Mouse (Mus musculus) CD4-positive naive resting alpha-beta T cell, adult 76 days (primary cell): ENCODE data around the gene Trrap. TPM values are rescaled to one million over a fixed set of nuclear protein-coding genes. Genes with fewer than 3 reads are reported as not detected.

Experiments used
- total RNA-seq: library from RNA; stranded (reverse); gene quantifications from one replicate; pipeline ENCODE4 v1.2.4, GENCODE M21; 2023

Trrap gene
- total RNA-seq = 156 TPM

GRCm38 (mm10) chr5:144767106-144767798, at the start of gene Trrap:
Trrap (plus strand) TSS chr5:144767732.

GRCm38 (mm10) chr5:144761161-144761868, 6.2 kb upstream of the Trrap start, which contains the start of gene Tmem130:
Tmem130 (minus strand) TSS chr5:144761818.

Other genes starting within 250 kb of the Trrap start
- gene Nptx2, start 221.8 kb upstream of the Trrap start, total RNA-seq = not detected
- gene Tmem130, start 5.9 kb upstream of the Trrap start, total RNA-seq = not detected
- 60.8 TPM for gene Smurf1, start 198.1 kb downstream of the Trrap start, total RNA-seq